Mouse (Mus musculus) bone marrow, adult 2 months (tissue): ENCODE measurements around the gene Sucnr1.

Source experiments
- CTCF ChIP-seq: fragments of 200-500 bp; IDR thresholded peaks from 2 replicates; pipeline ENCODE4 v1.5.1; 2011; ENCODE audit warnings: low read length, control low read depth; ENCODE audit not compliant: control insufficient read depth, insufficient read depth
- POLR2A ChIP-seq: fragments of 200-500 bp; IDR thresholded peaks from 2 replicates; pipeline ENCODE4 v1.6.1; 2011; ENCODE audit warnings: low read depth, mild to moderate bottlenecking, control low read depth, low read length, borderline replicate concordance; ENCODE audit not compliant: control insufficient read depth

DNA sequence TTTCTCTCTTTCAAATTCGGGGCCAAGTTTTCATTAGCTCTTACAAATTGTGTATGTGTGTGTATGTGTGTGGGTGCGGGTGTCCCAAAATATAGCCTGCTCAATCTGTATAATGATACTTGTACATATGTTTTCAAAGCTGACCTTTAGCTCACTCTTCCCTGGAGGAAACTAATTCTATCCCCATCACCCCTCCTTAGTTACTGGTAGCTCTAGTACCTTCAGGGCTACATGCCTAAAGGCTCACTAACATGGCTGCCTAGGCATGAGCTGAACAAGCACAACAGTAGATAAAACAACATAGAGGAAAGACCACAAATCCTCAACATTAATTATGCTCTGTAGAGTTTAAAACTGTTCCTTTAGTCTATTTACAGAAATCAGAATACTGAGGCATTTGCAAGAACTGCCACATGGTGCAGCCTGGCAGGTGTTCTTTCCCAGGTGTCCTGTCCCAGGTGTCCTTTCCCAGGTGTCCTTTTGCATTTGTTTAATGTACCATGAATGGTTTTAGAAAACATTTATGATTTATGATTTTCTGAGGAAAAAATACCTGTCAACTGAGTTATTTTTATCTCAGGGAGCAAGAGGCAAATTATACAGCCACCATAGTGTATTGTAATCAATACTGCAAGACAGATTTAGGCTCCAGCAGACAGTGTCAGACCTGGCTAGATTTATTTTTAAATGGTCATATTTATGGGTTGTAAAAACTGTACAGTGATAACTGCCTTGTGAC is 24.4 kb upstream of the Sucnr1 start:
- TF ChIP-seq POLR2A (no peak), CTCF (no peak)
